Mouse (Mus musculus) kidney, embryonic 16.5 days (tissue): Measurements from ENCODE around the gene Abca8a. TPM values are rescaled to one million over a fixed set of nuclear protein-coding genes. Genes with fewer than 3 reads are reported as not detected.
A peak's percentile ranks its signal among the peaks of the same experiment; 100 is the strongest.

Source experiments
- ATAC-seq: fragments of 200-750 bp; cut with Nextera tagmentation; 2 replicates; pipeline ENCODE4 v1.8.0; 2017; ENCODE audit warnings: moderate TSS enrichment; ENCODE audit not compliant: low FRiP score, low TSS enrichment
- H3K27ac ChIP-seq: fragments of 300-500 bp; sonication (generic); 2 replicates; pipeline ENCODE4 v1.5.1; 2014; ENCODE audit warnings: low read length
- H3K27me3 ChIP-seq: fragments of 300-500 bp; sonication (generic); 2 replicates; pipeline ENCODE4 v1.6.1; 2014; ENCODE audit warnings: low read length, control low read depth, mixed read lengths; ENCODE audit not compliant: insufficient read depth
- H3K36me3 ChIP-seq: fragments of 300-500 bp; sonication (generic); 2 replicates; pipeline ENCODE4 v1.6.1; 2014; ENCODE audit warnings: low read length, control low read depth, mixed read lengths; ENCODE audit not compliant: insufficient read depth
- H3K4me1 ChIP-seq: fragments of 300-500 bp; sonication (generic); 2 replicates; pipeline ENCODE4 v1.6.1; 2014; ENCODE audit warnings: low read length, control low read depth, mixed read lengths; ENCODE audit not compliant: insufficient read depth
- H3K4me2 ChIP-seq: fragments of 300-500 bp; sonication (generic); replicated peaks from 2 replicates; pipeline ENCODE4 v1.6.1; 2014; ENCODE audit warnings: low read depth, low read length
- H3K4me3 ChIP-seq: fragments of 300-500 bp; sonication (generic); 2 replicates; pipeline ENCODE4 v1.5.1; 2014; ENCODE audit warnings: mild to moderate bottlenecking, low read length
- H3K9ac ChIP-seq: fragments of 300-500 bp; sonication (generic); replicated peaks from 2 replicates; pipeline ENCODE4 v1.6.1; 2014; ENCODE audit warnings: low read length
- H3K9me3 ChIP-seq: fragments of 300-500 bp; sonication (generic); 2 replicates; pipeline ENCODE4 v1.6.1; 2016; ENCODE audit warnings: low read length, control low read depth
- WGBS: fragments of 180-500 bp; shearing (Covaris S2); extraction: QIAGEN DNeasy Blood & Tissue Kit; methylation state at CpG from one replicate; pipeline ENCODE4 v1.1.7; 2014; 5-methylcytosine and 5-hydroxymethylcytosine counted together
- polyA plus RNA-seq: library from polyadenylated mRNA; unstranded; fragments of >200 nt; fragmentation: Nextera tagmentation; extraction: Ambion mirVana; gene quantifications from 2 replicates; pipeline ENCODE4 v1.2.1, GENCODE M21; 2015

Gene Abca8a
- polyA plus RNA-seq, 1 experiment from 2014 or later: 0.62 TPM

DNA sequence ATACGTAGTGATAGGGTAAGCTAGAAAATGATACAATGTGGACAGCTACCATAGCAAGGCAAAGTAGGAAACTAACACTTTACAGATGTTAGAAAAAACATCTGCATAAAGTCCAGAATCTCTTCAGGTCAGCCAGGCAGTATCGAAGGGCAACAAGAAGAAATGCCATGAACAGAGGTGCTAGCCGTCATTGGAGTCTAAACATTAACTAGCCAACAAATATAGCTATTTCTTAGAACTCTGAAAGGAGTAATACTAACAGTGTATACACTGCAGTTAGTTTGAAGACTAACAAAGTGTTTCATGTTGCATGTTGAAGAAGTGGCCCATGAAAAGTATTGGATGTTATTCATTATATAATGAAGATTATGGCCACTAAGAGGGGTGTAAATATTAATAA is 23.6 kb downstream of the Abca8a start:
- ATAC-seq: no peak
- Histone ChIP-seq H3K27ac (no peak overlapping the region), H3K4me3 (no peak overlapping the region), H3K4me2 (no peak overlapping the region), H3K9me3 (no peaks in the 10 kb centered on the region), H3K36me3 (no peaks in the 10 kb centered on the region), H3K9ac (no peak overlapping the region), H3K4me1 (no peaks in the 10 kb centered on the region), H3K27me3 (no peaks in the 10 kb centered on the region)
- 81% methylated on average over 3 of the region's 3 CpGs for WGBS

DNA sequence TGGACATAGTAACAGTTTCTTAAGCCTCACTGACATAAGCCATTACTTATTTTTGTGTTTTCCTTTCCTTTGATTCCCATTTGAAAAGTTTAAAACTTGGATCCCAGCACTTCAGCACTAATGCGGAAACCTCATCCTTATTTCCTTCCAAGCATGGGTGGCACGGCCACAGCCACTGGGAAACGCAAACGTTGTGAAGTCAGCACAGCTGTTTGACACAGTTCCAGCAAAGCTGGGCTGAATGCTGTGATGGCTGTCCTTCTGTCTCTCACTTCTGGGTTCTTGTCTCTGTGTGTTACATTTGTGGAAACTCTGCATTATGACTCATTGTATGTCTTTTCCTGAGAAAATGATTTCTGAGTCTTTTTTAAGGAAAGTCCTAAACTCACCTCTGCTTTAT is 34.7 kb downstream of the Abca8a start:
- H3K4me2 ChIP-seq: no peak overlapping the region
- no peaks in the 10 kb centered on the region for H3K9me3 ChIP-seq
- 64% methylated on average over 4 of the region's 4 CpGs for WGBS
- no peak overlapping the region for H3K27ac ChIP-seq
- ATAC-seq: no peak
- no peak overlapping the region for H3K4me3 ChIP-seq
- H3K4me1 ChIP-seq: no peaks in the 10 kb centered on the region
- H3K9ac ChIP-seq: no peak overlapping the region
- no peaks in the 10 kb centered on the region for H3K36me3 ChIP-seq
- H3K27me3 ChIP-seq: no peaks in the 10 kb centered on the region

DNA sequence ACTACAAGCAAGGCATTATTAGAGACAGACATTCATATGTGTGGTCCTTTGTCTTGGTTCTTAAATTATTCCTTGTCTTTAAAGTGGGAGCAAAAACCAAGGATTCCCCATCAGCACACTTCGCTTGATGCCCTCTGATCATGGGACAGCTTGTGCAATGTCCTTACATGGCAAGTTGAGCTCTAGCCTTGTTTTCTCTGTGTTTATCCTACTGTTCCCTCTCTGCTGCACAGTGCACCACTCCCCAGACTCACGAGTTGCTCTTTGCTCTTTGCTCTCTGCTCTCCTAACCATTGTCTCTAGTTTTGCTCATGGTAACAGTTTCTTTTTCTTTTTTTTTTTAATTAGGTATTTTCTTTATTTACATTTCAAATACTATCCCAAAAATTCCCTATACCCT is 35.7 kb downstream of the Abca8a start:
- ATAC-seq: no peak
- Histone ChIP-seq H3K4me1 (no peaks in the 10 kb centered on the region), H3K4me2 (no peak overlapping the region), H3K9ac (no peak overlapping the region), H3K27me3 (no peaks in the 10 kb centered on the region), H3K36me3 (no peaks in the 10 kb centered on the region), H3K4me3 (no peak overlapping the region), H3K9me3 (no peaks in the 10 kb centered on the region), H3K27ac (no peak overlapping the region)
- 79% methylated on average over 2 of the region's 2 CpGs for WGBS

DNA sequence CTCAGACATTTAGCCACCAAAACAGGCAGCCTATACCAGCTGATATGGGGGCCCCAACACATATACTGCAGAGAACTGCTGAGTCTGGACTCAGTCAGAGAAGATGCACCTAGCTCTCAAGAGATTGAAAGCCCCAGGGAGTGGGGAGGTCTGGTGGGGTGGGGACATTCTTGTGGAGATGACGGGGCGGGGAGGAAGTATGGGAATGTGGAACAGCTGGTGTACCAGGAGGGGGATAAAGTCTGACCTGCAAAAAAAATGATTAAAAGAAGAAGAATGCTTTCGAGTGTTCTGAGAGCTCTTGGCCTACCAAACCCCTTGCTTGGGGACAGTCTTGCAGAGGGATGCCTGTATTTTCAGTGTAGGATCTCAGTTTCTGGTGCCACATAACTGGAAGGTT is 42.1 kb downstream of the Abca8a start:
- Histone ChIP-seq H3K9ac (no peak overlapping the region), H3K36me3 (no peaks in the 10 kb centered on the region), H3K27me3 (no peaks in the 10 kb centered on the region), H3K4me1 (no peaks in the 10 kb centered on the region), H3K9me3 (no peaks in the 10 kb centered on the region), H3K4me2 (no peak overlapping the region), H3K4me3 (no peak overlapping the region), H3K27ac (no peak overlapping the region)
- ATAC-seq: no peak
- 59% methylated on average over 3 of the region's 3 CpGs for WGBS

DNA sequence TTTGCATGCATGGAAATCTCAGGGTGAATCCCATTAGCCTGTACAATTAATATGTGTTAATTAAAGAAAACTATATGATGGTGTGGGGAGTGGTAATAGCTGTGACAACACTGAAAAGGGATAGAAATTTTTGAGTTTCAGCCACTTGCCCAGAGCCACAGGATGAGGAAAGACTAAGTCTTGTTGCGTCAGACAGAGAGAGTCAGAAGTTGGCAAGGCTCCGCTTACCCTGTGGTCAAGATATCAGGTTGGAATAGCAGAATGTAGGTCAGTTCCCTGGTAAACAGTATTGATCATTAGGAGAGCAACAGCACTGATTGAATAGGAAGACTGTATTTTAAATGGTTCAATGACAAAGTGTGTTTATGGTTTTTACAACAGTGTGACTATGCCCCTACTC is 58.0 kb downstream of the Abca8a start:
- Histone ChIP-seq H3K27ac (no peak overlapping the region), H3K36me3 (no peaks in the 10 kb centered on the region), H3K9me3 (no peaks in the 10 kb centered on the region), H3K4me2 (no peak overlapping the region), H3K4me1 (no peaks in the 10 kb centered on the region), H3K9ac (no peak overlapping the region), H3K4me3 (no peak overlapping the region), H3K27me3 (no peaks in the 10 kb centered on the region)
- 91% methylated on average over 2 of the region's 2 CpGs for WGBS
- no peak for ATAC-seq

DNA sequence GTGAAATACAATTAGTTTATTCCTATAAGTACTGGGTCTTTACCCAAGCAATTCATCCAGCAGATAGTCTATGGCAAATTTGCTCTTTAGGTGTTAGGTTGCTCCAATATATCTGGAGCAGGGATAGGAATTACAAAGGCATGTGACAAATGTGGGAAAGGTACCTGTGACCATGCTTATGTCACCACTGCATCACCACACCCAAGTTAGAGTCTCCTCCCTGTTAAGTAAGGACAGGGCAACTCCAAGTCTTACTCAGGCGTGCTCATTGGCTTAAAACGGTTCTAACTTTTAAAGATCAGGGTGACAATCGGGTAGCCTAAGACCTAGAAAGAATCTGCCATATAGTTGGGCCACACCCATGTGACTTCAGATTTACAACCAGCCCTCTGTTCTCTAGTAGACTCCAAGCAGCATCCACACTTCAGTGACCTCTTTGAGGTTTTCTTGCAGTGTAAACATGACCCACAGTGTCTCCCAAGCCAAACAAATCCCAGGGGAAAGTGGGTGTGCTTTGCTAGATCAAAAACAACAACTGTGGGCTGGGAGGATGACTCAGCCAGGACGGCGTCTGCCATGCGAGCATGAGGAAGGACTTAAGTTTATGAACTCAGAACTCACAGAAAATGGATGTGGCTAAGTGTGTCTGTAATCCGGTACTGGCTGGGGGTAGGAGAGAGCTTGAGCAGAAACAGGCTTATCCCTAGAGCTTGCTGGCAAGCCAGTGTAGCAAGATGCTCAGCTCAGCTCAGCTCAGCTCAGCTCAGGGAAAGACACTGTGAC is 66.7 kb downstream of the Abca8a start:
- H3K4me3 ChIP-seq: no peak overlapping the region
- peaks cover 9% of the 10 kb centered on the region; the same call in 1 of the 2 replicates for H3K4me1 ChIP-seq
- no peaks in the 10 kb centered on the region for H3K9me3 ChIP-seq
- H3K27me3 ChIP-seq: no peaks in the 10 kb centered on the region
- H3K27ac ChIP-seq: peak overlapping the region; percentile 29; the same call in 1 of the 2 replicates
- no peak overlapping the region for H3K9ac ChIP-seq
- H3K36me3 ChIP-seq: no peaks in the 10 kb centered on the region
- ATAC-seq: peak; percentile 97
- H3K4me2 ChIP-seq: peak overlapping the region; percentile 12; the same call in 1 of the 2 replicates
- WGBS: 16% methylated on average over 7 of the region's 7 CpGs

DNA sequence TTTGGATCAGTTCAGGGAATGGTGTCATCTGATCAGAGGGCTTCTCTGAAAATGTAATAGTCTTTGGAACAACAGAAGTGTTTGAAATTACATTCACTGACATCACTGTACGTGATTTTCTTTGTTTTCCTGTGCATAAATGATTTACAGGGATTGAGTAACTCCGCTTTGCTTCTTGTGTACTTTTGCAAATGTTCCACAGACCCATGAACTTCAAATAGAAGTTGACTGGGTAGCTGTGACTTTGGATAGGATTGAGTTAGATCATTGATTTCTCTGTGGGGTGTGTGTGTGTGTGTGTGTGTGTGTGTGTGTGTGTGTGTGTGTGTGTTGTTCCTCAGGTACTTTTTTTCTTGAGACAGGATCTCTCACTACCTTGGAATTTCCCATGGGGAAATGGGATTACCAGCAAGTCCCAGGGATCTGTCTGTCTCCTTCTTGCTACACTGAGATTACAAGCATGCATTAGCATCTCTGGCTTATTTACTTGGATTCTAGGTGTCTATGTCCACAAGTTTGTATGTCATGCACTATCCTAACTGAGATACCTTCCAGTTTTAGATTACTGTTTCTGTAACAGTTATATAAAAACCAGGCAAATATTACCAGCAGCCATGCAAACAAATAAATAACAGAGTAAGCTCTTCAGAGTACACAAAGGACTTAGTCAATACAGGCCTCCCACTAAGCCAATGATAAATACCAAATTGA is 84.8 kb downstream of the Abca8a start:
- no peak overlapping the region for H3K9ac ChIP-seq
- no peaks in the 10 kb centered on the region for H3K9me3 ChIP-seq
- H3K36me3 ChIP-seq: no peaks in the 10 kb centered on the region
- no peaks in the 10 kb centered on the region for H3K27me3 ChIP-seq
- no peak overlapping the region for H3K4me2 ChIP-seq
- WGBS: 65% methylated on average over 2 of the region's 2 CpGs
- ATAC-seq: no peak
- no peaks in the 10 kb centered on the region for H3K4me1 ChIP-seq
- H3K4me3 ChIP-seq: no peak overlapping the region
- H3K27ac ChIP-seq: no peak overlapping the region

DNA sequence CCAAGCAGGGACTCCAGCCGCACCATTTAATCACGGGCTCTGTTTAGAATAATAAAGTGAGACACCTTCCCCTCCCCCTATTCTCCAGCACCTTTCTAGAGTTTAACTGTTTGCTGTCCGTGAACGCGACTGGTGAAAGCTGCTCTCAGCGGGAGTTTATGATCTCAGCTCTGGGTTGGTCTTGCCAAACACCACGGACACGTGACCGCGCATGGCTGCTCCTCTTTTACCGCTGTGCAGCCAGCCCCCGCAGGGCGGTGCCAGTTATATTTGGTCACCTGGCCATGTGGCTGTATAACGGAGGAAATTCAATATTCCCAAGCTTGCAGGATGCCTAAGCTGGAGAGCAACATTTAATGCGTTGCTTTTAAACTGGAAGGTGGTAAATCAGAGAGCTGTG is 100.2 kb downstream of the Abca8a start, which contains the start of gene Abca8b:
Gene Abca8b, minus strand, starts transcription at position 222 of the 400 bp plus-strand sequence.
- Histone ChIP-seq H3K27ac (no peak within 1 kb of the TSS), H3K36me3 (no peaks in the 10 kb centered on the region), H3K9me3 (no peaks in the 10 kb centered on the region), H3K4me2 (peak within 1 kb of the TSS; percentile 52), H3K27me3 (no peaks in the 10 kb centered on the region), H3K4me3 (peak within 1 kb of the TSS; percentile 43), H3K4me1 (peaks cover 7% of the 10 kb centered on the region; the same call in 1 of the 2 replicates), H3K9ac (no peak within 1 kb of the TSS; the same call in 1 of the 2 replicates)
- WGBS: under 1% methylated on average over 15 of the region's 15 CpGs
- ATAC-seq: peak; percentile 97

DNA sequence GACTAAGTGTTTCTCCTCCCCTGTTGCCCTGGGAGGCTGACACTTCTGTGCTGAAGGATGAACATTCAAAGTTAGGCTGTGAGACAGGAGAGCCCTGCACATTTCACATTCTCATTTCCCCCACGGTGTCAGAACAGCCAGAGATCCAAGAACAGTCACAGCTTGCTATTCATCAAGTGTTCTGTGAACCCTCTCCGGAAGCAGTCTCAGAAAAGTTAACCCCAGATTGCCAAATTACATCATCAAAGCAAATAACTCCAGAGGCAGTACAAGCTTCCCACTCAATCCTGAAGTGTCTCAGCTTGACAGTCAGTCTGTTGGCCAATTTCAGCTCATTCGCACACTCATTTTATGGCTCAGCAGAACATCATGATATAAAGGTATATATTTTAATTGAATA is 100.8 kb downstream of the Abca8a start:
- Histone ChIP-seq H3K4me1 (peaks cover 7% of the 10 kb centered on the region; the same call in 1 of the 2 replicates), H3K4me2 (peak overlapping the region; percentile 52), H3K9me3 (no peaks in the 10 kb centered on the region), H3K9ac (no peak overlapping the region), H3K27me3 (no peaks in the 10 kb centered on the region), H3K4me3 (peak overlapping the region; percentile 43), H3K27ac (no peak overlapping the region), H3K36me3 (no peaks in the 10 kb centered on the region)
- ATAC-seq: peak; percentile 40; the same call in 1 of the 2 replicates
- under 1% methylated on average over 3 of the region's 3 CpGs for WGBS

DNA sequence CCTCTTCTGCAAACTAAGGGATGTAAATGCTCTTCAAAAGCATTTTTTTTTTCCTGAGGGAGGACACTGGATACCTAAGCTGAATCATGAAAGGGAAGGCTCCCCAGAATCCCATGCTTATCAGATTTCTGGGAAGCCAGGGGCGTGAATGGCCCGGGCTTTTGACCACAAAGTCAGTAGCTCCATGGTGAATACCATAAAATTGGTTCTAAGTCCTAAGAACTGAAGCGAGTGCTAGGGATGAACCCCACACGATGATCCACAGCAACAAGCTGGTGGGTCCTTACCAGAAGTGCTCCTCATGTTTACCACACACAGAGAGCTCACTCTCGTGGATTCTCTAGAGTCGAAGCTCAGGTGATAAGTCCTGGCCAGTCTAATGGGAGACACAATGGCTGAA is 101.8 kb downstream of the Abca8a start:
- no peaks in the 10 kb centered on the region for H3K27me3 ChIP-seq
- no peak overlapping the region for H3K9ac ChIP-seq
- no peak for ATAC-seq
- H3K36me3 ChIP-seq: no peaks in the 10 kb centered on the region
- WGBS: 33% methylated on average over 6 of the region's 6 CpGs
- no peak overlapping the region for H3K27ac ChIP-seq
- no peaks in the 10 kb centered on the region for H3K9me3 ChIP-seq
- peaks cover 7% of the 10 kb centered on the region; the same call in 1 of the 2 replicates for H3K4me1 ChIP-seq
- no peak overlapping the region for H3K4me3 ChIP-seq
- no peak overlapping the region for H3K4me2 ChIP-seq
